In genomic region chr13:42570600-42571348, GRCm38 (mm10) we compare ENCODE assay signal across 14 mouse cellular contexts.
DNase-seq lines count a peak whose midpoint lies in the region; ATAC-seq lines count a peak whose summit lies in the region.
"Had no signal": no experiment of that assay in that cellular context is flagged by ENCODE, and none has a peak within 500 bp of the region (broad histone marks: within the 10 kb centered on the region; RNA-seq: fewer than 3 reads in every experiment).

No protein-coding gene starts in this region.

- no peaks in the 10 kb centered on the region for H3K27me3 ChIP-seq in heart, embryonic 10.5 days (ENCODE audit: insufficient read depth, poor library complexity, severe bottlenecking)
- no peaks in the 10 kb centered on the region for H3K27me3 ChIP-seq in kidney, embryonic 14.5 days (ENCODE audit: control insufficient read depth, insufficient read depth, low read length)
- no peaks in the 10 kb centered on the region for H3K27me3 ChIP-seq in intestine, embryonic 16.5 days (replicated peaks; ENCODE audit: control insufficient read depth, insufficient read depth, low read length)
- H3K27me3 ChIP-seq in stomach, embryonic 16.5 days (ENCODE audit: control insufficient read depth, insufficient read depth, low read length), result no peaks in the 10 kb centered on the region
- H3K27me3 ChIP-seq: forebrain, embryonic 13.5 days; hindbrain, embryonic 12.5 days; limb, embryonic 13.5 days; liver, embryonic 15.5 days had no signal

- H3K36me3 ChIP-seq in heart, embryonic 10.5 days, result no peaks in the 10 kb centered on the region
- H3K36me3 ChIP-seq in kidney, embryonic 14.5 days (ENCODE audit: control insufficient read depth, insufficient read depth, low read length), result no peaks in the 10 kb centered on the region
- H3K36me3 ChIP-seq in intestine, embryonic 16.5 days (ENCODE audit: control insufficient read depth, insufficient read depth, low read length), result no peaks in the 10 kb centered on the region
- H3K36me3 ChIP-seq in stomach, embryonic 16.5 days (ENCODE audit: control insufficient read depth, insufficient read depth, low read length), result no peaks in the 10 kb centered on the region
- H3K36me3 ChIP-seq: hindbrain, embryonic 12.5 days; limb, embryonic 13.5 days; liver, embryonic 15.5 days had no signal

- peaks cover 4% of the 10 kb centered on the region; the same call in 1 of the 2 replicates for H3K4me1 ChIP-seq in heart, embryonic 10.5 days
- no peaks in the 10 kb centered on the region for H3K4me1 ChIP-seq in kidney, embryonic 14.5 days (ENCODE audit: control insufficient read depth, insufficient read depth, low read length)
- no peaks in the 10 kb centered on the region for H3K4me1 ChIP-seq in intestine, embryonic 16.5 days (ENCODE audit: control insufficient read depth, insufficient read depth, low read length)
- no peaks in the 10 kb centered on the region for H3K4me1 ChIP-seq in stomach, embryonic 16.5 days (ENCODE audit: control insufficient read depth, insufficient read depth, low read length)
- H3K4me1 ChIP-seq: forebrain, embryonic 13.5 days; hindbrain, embryonic 12.5 days; limb, embryonic 13.5 days; liver, embryonic 15.5 days had no signal

- peak; percentile 92 for DNase-seq in heart, adult 11 months
- no peak for DNase-seq in heart, embryonic 10.5 days (ENCODE audit: low spot score)
- peak; percentile 29 to 56 for DNase-seq in kidney, postnatal 25 days
- DNase-seq in cerebellum, postnatal 25 days, result no peak
- DNase-seq: cerebellum, postnatal 36 days; midbrain, embryonic 14.5 days had no signal

- H3K9ac ChIP-seq in kidney, embryonic 14.5 days (ENCODE audit: low read depth, low read length), result no peak overlapping the region
- H3K9ac ChIP-seq in intestine, embryonic 16.5 days (ENCODE audit: low read depth, low read length), result no peak overlapping the region
- no peak overlapping the region for H3K9ac ChIP-seq in stomach, embryonic 16.5 days (ENCODE audit: low read length)
- H3K9ac ChIP-seq: forebrain, embryonic 13.5 days; hindbrain, embryonic 12.5 days; limb, embryonic 13.5 days; liver, embryonic 15.5 days had no signal

- no peak overlapping the region for H3K4me2 ChIP-seq in kidney, embryonic 14.5 days (replicated peaks; ENCODE audit: low read depth, low read length)
- no peak overlapping the region for H3K4me2 ChIP-seq in intestine, embryonic 16.5 days (ENCODE audit: low read depth, low read length)
- no peak overlapping the region for H3K4me2 ChIP-seq in stomach, embryonic 16.5 days (ENCODE audit: low read depth, low read length)
- H3K4me2 ChIP-seq: forebrain, embryonic 13.5 days; hindbrain, embryonic 12.5 days; limb, embryonic 13.5 days; liver, embryonic 15.5 days had no signal

- H3K9me3 ChIP-seq in heart, embryonic 10.5 days, result no peaks in the 10 kb centered on the region
- no peaks in the 10 kb centered on the region for H3K9me3 ChIP-seq in kidney, embryonic 14.5 days (ENCODE audit: control insufficient read depth, low read length)
- no peaks in the 10 kb centered on the region for H3K9me3 ChIP-seq in intestine, embryonic 16.5 days (ENCODE audit: control insufficient read depth, low read length)
- no peaks in the 10 kb centered on the region for H3K9me3 ChIP-seq in stomach, embryonic 16.5 days (replicated peaks; ENCODE audit: control insufficient read depth, low read length)
- H3K9me3 ChIP-seq: forebrain, embryonic 13.5 days; hindbrain, embryonic 12.5 days; limb, embryonic 13.5 days; liver, embryonic 15.5 days had no signal

- no peak overlapping the region for H3K4me3 ChIP-seq in heart, embryonic 10.5 days
- no peak overlapping the region for H3K4me3 ChIP-seq in kidney, embryonic 14.5 days (ENCODE audit: low read length)
- no peak overlapping the region for H3K4me3 ChIP-seq in intestine, embryonic 16.5 days (ENCODE audit: low read length)
- no peak overlapping the region for H3K4me3 ChIP-seq in stomach, embryonic 16.5 days (replicated peaks; ENCODE audit: low read length)
- H3K4me3 ChIP-seq: forebrain, embryonic 13.5 days; hindbrain, embryonic 12.5 days; limb, embryonic 13.5 days; liver, embryonic 15.5 days; myocyte had no signal

- ATAC-seq in kidney, embryonic 14.5 days (ENCODE audit: low FRiP score, low TSS enrichment), result no peak
- ATAC-seq in intestine, embryonic 16.5 days, result peak; percentile 82
- no peak for ATAC-seq in stomach, embryonic 16.5 days (ENCODE audit: insufficient read depth, low FRiP score)
- ATAC-seq: forebrain, embryonic 13.5 days had no signal

- H3K27ac ChIP-seq in heart, embryonic 10.5 days, result no peak overlapping the region
- H3K27ac ChIP-seq in kidney, embryonic 14.5 days (ENCODE audit: low read depth, low read length), result no peak overlapping the region
- H3K27ac ChIP-seq in intestine, embryonic 16.5 days (ENCODE audit: low read length), result peak overlapping the region; percentile 65
- H3K27ac ChIP-seq in stomach, embryonic 16.5 days (ENCODE audit: low read length), result peak overlapping the region; percentile 60
- H3K27ac ChIP-seq: forebrain, embryonic 13.5 days; hindbrain, embryonic 12.5 days; limb, embryonic 13.5 days; liver, embryonic 15.5 days had no signal

- WGBS in heart, embryonic 10.5 days, result 74% methylated on average over 10 of the region's 10 CpGs
- 78% methylated on average over 10 of the region's 10 CpGs for WGBS in kidney, embryonic 14.5 days
- 47% methylated on average over 10 of the region's 10 CpGs for WGBS in intestine, embryonic 16.5 days
- 43% methylated on average over 10 of the region's 10 CpGs for WGBS in stomach, embryonic 16.5 days

Comparison
In these comparisons a context has a peak if more than half of its experiments do, and no peak if none do; other contexts are left out.
1. DNase-seq: peak in heart, adult 11 months (single experiment) and kidney, postnatal 25 days (2 of 2); none in heart, embryonic 10.5 days (single experiment) and cerebellum, postnatal 25 days (0 of 2).
2. H3K27ac ChIP-seq: peak in intestine, embryonic 16.5 days (single experiment) and stomach, embryonic 16.5 days (single experiment); none in heart, embryonic 10.5 days (single experiment) and kidney, embryonic 14.5 days (single experiment).